Mouse (Mus musculus): ENCODE measurements at regions not wholly inside any gene's neighbourhood (a gene's known extent, or its start where the extent isn't known, plus 50 kb on each side); places are given as distances from the start of the nearest gene placed in this dataset.

- DNase-seq (ENCODE audit: low spot score in 2 of 2), result no peak
Observed at GRCm38 (mm10) chr8:89759531-89759930, 588.6 kb downstream of the Tox3 start.

GRCm38 (mm10) chr8:89758695-89759094 lies 589.4 kb downstream of the Tox3 start:
- no peak for DNase-seq (ENCODE audit: low spot score in 2 of 2)

- no peak for DNase-seq (ENCODE audit: low spot score in 2 of 2)
Observed at GRCm38 (mm10) chr8:89755951-89756350, 592.2 kb downstream of the Tox3 start.

GRCm38 (mm10) chr8:89751201-89751600 lies 596.9 kb downstream of the Tox3 start:
- no peak for DNase-seq (ENCODE audit: low spot score in 2 of 2)

GRCm38 (mm10) chr8:89747726-89748125 lies 600.4 kb downstream of the Tox3 start:
- DNase-seq (ENCODE audit: low spot score in 2 of 2), result no peak

GRCm38 (mm10) chr8:89744267-89745028 lies 603.7 kb downstream of the Tox3 start:
- DNase-seq (ENCODE audit: low spot score in 2 of 2), result peak in 1 of 2 experiments; percentile 9

GRCm38 (mm10) chr8:89738657-89739056 lies 609.5 kb downstream of the Tox3 start:
- no peak for DNase-seq (ENCODE audit: low spot score in 2 of 2)

GRCm38 (mm10) chr8:89737636-89738035 lies 610.5 kb downstream of the Tox3 start:
- no peak for DNase-seq (ENCODE audit: low spot score in 2 of 2)

- DNase-seq (ENCODE audit: low spot score in 2 of 2), result no peak
Observed at GRCm38 (mm10) chr8:89727252-89727651, 620.9 kb downstream of the Tox3 start.

GRCm38 (mm10) chr8:89721684-89722305 lies 626.3 kb downstream of the Tox3 start:
- no peak for DNase-seq (ENCODE audit: low spot score in 2 of 2)

GRCm38 (mm10) chr8:89713880-89714279 lies 634.3 kb downstream of the Tox3 start:
- DNase-seq (ENCODE audit: low spot score in 2 of 2), result no peak

- DNase-seq (ENCODE audit: low spot score in 2 of 2), result no peak
Observed at GRCm38 (mm10) chr8:89707341-89707928, 640.7 kb downstream of the Tox3 start.

- no peak for DNase-seq (ENCODE audit: low spot score in 2 of 2)
Observed at GRCm38 (mm10) chr8:89685696-89686095, 641.7 kb upstream of the Sall1 start.

- DNase-seq (ENCODE audit: low spot score in 2 of 2), result no peak
Observed at GRCm38 (mm10) chr8:89680937-89681336, 637.0 kb upstream of the Sall1 start.

- no peak for DNase-seq (ENCODE audit: low spot score in 2 of 2)
Observed at GRCm38 (mm10) chr8:89680341-89680740, 636.4 kb upstream of the Sall1 start.

GRCm38 (mm10) chr8:89679551-89679950 lies 635.6 kb upstream of the Sall1 start:
- DNase-seq (ENCODE audit: low spot score in 2 of 2), result no peak

- DNase-seq (ENCODE audit: low spot score in 2 of 2), result no peak
Observed at GRCm38 (mm10) chr8:89677266-89677665, 633.3 kb upstream of the Sall1 start.

- no peak for DNase-seq (ENCODE audit: low spot score in 2 of 2)
Observed at GRCm38 (mm10) chr8:89673911-89674310, 629.9 kb upstream of the Sall1 start.

- DNase-seq (ENCODE audit: low spot score in 2 of 2), result no peak
Observed at GRCm38 (mm10) chr8:89672631-89673030, 628.7 kb upstream of the Sall1 start.

GRCm38 (mm10) chr8:89664911-89665689 lies 621.1 kb upstream of the Sall1 start:
- DNase-seq (ENCODE audit: low spot score in 2 of 2), result no peak

- no peak for DNase-seq (ENCODE audit: low spot score in 2 of 2)
Observed at GRCm38 (mm10) chr8:89663859-89664258, 619.9 kb upstream of the Sall1 start.
